In genomic region chr2:165694767-165695166, GRCm38 (mm10) we compare ENCODE assay signal across 14 mouse cellular contexts.
A peak's percentile ranks its signal among the peaks of the same experiment; 100 is the strongest.
DNase-seq lines count a peak whose midpoint lies in the region.
"Had no signal": no experiment of that assay in that cellular context is flagged by ENCODE, and none has a peak within 500 bp of the region (broad histone marks: within the 10 kb centered on the region; RNA-seq: fewer than 3 reads in every experiment).

No protein-coding gene starts in this region.

- peak; percentile 56 to 73 for DNase-seq in cerebellum, postnatal 10 days
- no peak for DNase-seq in cerebellum, adult 9-10 months
- peak; percentile 37 to 70 for DNase-seq in cerebellum, postnatal 14 days
- no peak for DNase-seq in cerebellum, postnatal 36 days
- DNase-seq: adrenal gland, adult 2 months; adrenal gland, adult 8-10 months; adrenal gland, postnatal 10 days; adrenal gland, postnatal 14 days; adrenal gland, postnatal 25 days; adrenal gland, postnatal 36 days; B cell, adult 2 months; cerebellum, adult 11 months; cerebellum, adult 11-12 months; cerebellum, adult 18-20 months had no signal

Comparison
In these comparisons a context has a peak if more than half of its experiments do, and no peak if none do; other contexts are left out.
1. DNase-seq: peak in cerebellum, postnatal 10 days (2 of 2) and cerebellum, postnatal 14 days (2 of 2); none in cerebellum, adult 9-10 months (single experiment) and cerebellum, postnatal 36 days (0 of 2).